In genomic region chr4:138282834-138283233, GRCm38 (mm10) we compare ENCODE assay signal across 9 mouse cellular contexts. TPM values are rescaled to one million over a fixed set of nuclear protein-coding genes. Genes with fewer than 3 reads are reported as not detected.
DNase-seq lines count a peak whose midpoint lies in the region; ATAC-seq lines count a peak whose summit lies in the region.
"Had no signal": no experiment of that assay in that cellular context is flagged by ENCODE, and none has a peak within 500 bp of the region (broad histone marks: within the 10 kb centered on the region; RNA-seq: fewer than 3 reads in every experiment).

No protein-coding gene starts in this region.

- H3K36me3 ChIP-seq in liver, embryonic 15.5 days (replicated peaks): no peaks in the 10 kb centered on the region
- H3K36me3 ChIP-seq in neural tube, embryonic 13.5 days: no peaks in the 10 kb centered on the region
- H3K36me3 ChIP-seq: heart, embryonic 15.5 days had no signal

- 19% methylated on average over 4 of the region's 4 CpGs for WGBS in liver, embryonic 15.5 days (ENCODE audit: insufficient replicate concordance)
- 28% methylated on average over 4 of the region's 4 CpGs for WGBS in neural tube, embryonic 13.5 days

- no peak overlapping the region for H3K4me3 ChIP-seq in liver, embryonic 15.5 days (replicated peaks)
- H3K4me3 ChIP-seq in neural tube, embryonic 13.5 days: no peak overlapping the region
- H3K4me3 ChIP-seq: heart, embryonic 15.5 days had no signal

- H3K4me2 ChIP-seq in liver, embryonic 15.5 days: no peak overlapping the region
- H3K4me2 ChIP-seq in neural tube, embryonic 13.5 days: no peak overlapping the region
- H3K4me2 ChIP-seq: heart, embryonic 15.5 days had no signal

- DNase-seq in adipocyte (ENCODE audit: low spot score): peak; percentile 77
- DNase-seq in embryo, embryonic 10 days (ENCODE audit: low spot score): peak; percentile 91
- peak; percentile 67 for DNase-seq in kidney, postnatal 14 days
- DNase-seq in thymus, postnatal 0 days (ENCODE audit: low spot score): peak; percentile 90

- H3K27me3 ChIP-seq in liver, embryonic 15.5 days: no peaks in the 10 kb centered on the region
- H3K27me3 ChIP-seq in neural tube, embryonic 13.5 days: no peaks in the 10 kb centered on the region
- H3K27me3 ChIP-seq: heart, embryonic 15.5 days had no signal

- ATAC-seq in CD4-positive, CD25-positive, alpha-beta regulatory T cell, adult 4 months: peak; percentile 97
- ATAC-seq in granulocyte monocyte progenitor cell, adult 5-6 weeks (replicated peaks; ENCODE audit: poor library complexity, severe bottlenecking): peak; percentile 97
- peak; percentile 52; the same call in 1 of the 2 replicates for ATAC-seq in liver, embryonic 15.5 days (ENCODE audit: insufficient read depth)
- peak; percentile 67 for ATAC-seq in neural tube, embryonic 13.5 days (ENCODE audit: low read depth)

- H3K9ac ChIP-seq in liver, embryonic 15.5 days: no peak overlapping the region
- H3K9ac ChIP-seq in neural tube, embryonic 13.5 days: no peak overlapping the region
- H3K9ac ChIP-seq: heart, embryonic 15.5 days had no signal

- no peak overlapping the region for H3K27ac ChIP-seq in liver, embryonic 15.5 days (replicated peaks)
- no peak overlapping the region for H3K27ac ChIP-seq in neural tube, embryonic 13.5 days (replicated peaks)
- H3K27ac ChIP-seq: heart, embryonic 15.5 days had no signal

- H3K4me1 ChIP-seq in liver, embryonic 15.5 days (replicated peaks): no peaks in the 10 kb centered on the region
- H3K4me1 ChIP-seq in neural tube, embryonic 13.5 days (replicated peaks): peaks cover 5% of the 10 kb centered on the region
- H3K4me1 ChIP-seq: heart, embryonic 15.5 days had no signal

- H3K9me3 ChIP-seq in liver, embryonic 15.5 days (replicated peaks): no peaks in the 10 kb centered on the region
- H3K9me3 ChIP-seq in neural tube, embryonic 13.5 days: no peaks in the 10 kb centered on the region
- H3K9me3 ChIP-seq: heart, embryonic 15.5 days had no signal

RNA-seq across cellular contexts. Expression of gene Ddost, which starts 21.7 kb away (rescaled TPM):
- polyA plus RNA-seq in CD4-positive, CD25-positive, alpha-beta regulatory T cell, adult 4 months (2017; shearing (Covaris generic)): 100 to 1,000 TPM in 1 of 2 experiments, 10 to 100 TPM in 1; 92.3 to 122 TPM
- total RNA-seq in granulocyte monocyte progenitor cell, adult 5-6 weeks (2014; fragmentation: Nextera tagmentation): 318 and 319 TPM in 2 replicates
- 238 and 289 TPM in 2 replicates for total RNA-seq in granulocyte monocyte progenitor cell, adult 5-6 weeks (2017)
- 173 and 194 TPM in 2 replicates for polyA plus RNA-seq in liver, embryonic 15.5 days (2015; fragmentation: Nextera tagmentation; extraction: Ambion mirVana)
- 214 and 216 TPM in 2 replicates for polyA plus RNA-seq in neural tube, embryonic 13.5 days (2015; fragmentation: Nextera tagmentation; extraction: Ambion mirVana)
- polyA plus RNA-seq in thymus, postnatal 0 days (2015; fragmentation: Nextera tagmentation; extraction: Ambion mirVana): 196 and 200 TPM in 2 replicates

RNA-seq across cellular contexts. Expression of gene Kif17, which starts 32.6 kb away (rescaled TPM):
- polyA plus RNA-seq in CD4-positive, CD25-positive, alpha-beta regulatory T cell, adult 4 months (2017; shearing (Covaris generic)): under 1 TPM in 1 of 2 experiments, not detected in 1; 0.12 TPM
- total RNA-seq in granulocyte monocyte progenitor cell, adult 5-6 weeks (2014; fragmentation: Nextera tagmentation): 8.1 and 10.6 TPM in 2 replicates
- total RNA-seq in granulocyte monocyte progenitor cell, adult 5-6 weeks (2017): 6.0 and 8.9 TPM in 2 replicates
- polyA plus RNA-seq in liver, embryonic 15.5 days (2015; fragmentation: Nextera tagmentation; extraction: Ambion mirVana): 0.30 and 0.32 TPM in 2 replicates
- 2.1 and 2.2 TPM in 2 replicates for polyA plus RNA-seq in neural tube, embryonic 13.5 days (2015; fragmentation: Nextera tagmentation; extraction: Ambion mirVana)
- 0.60 and 0.78 TPM in 2 replicates for polyA plus RNA-seq in thymus, postnatal 0 days (2015; fragmentation: Nextera tagmentation; extraction: Ambion mirVana)

RNA-seq across cellular contexts. Expression of gene Sh2d5, which starts 32.6 kb away (rescaled TPM):
- polyA plus RNA-seq in CD4-positive, CD25-positive, alpha-beta regulatory T cell, adult 4 months (2017; shearing (Covaris generic)): under 1 TPM in 1 of 2 experiments, not detected in 1; 0.54 TPM
- 29.1 and 42.7 TPM in 2 replicates for total RNA-seq in granulocyte monocyte progenitor cell, adult 5-6 weeks (2014; fragmentation: Nextera tagmentation)
- 18.8 and 27.7 TPM in 2 replicates for total RNA-seq in granulocyte monocyte progenitor cell, adult 5-6 weeks (2017)
- 0.63 and 1.1 TPM in 2 replicates for polyA plus RNA-seq in liver, embryonic 15.5 days (2015; fragmentation: Nextera tagmentation; extraction: Ambion mirVana)
- polyA plus RNA-seq in neural tube, embryonic 13.5 days (2015; fragmentation: Nextera tagmentation; extraction: Ambion mirVana): 9.4 TPM in 2 replicates
- 0.61 and 0.66 TPM in 2 replicates for polyA plus RNA-seq in thymus, postnatal 0 days (2015; fragmentation: Nextera tagmentation; extraction: Ambion mirVana)

RNA-seq across cellular contexts. Expression of gene Pink1, which starts 43.3 kb away (rescaled TPM):
- 10 to 100 TPM; 12.9 to 22.6 TPM for polyA plus RNA-seq in CD4-positive, CD25-positive, alpha-beta regulatory T cell, adult 4 months (2017; shearing (Covaris generic))
- total RNA-seq in granulocyte monocyte progenitor cell, adult 5-6 weeks (2014; fragmentation: Nextera tagmentation): 30.2 and 30.9 TPM in 2 replicates
- total RNA-seq in granulocyte monocyte progenitor cell, adult 5-6 weeks (2017): 29.9 and 40.8 TPM in 2 replicates
- 35.7 and 38.3 TPM in 2 replicates for polyA plus RNA-seq in liver, embryonic 15.5 days (2015; fragmentation: Nextera tagmentation; extraction: Ambion mirVana)
- 84.9 and 94.0 TPM in 2 replicates for polyA plus RNA-seq in neural tube, embryonic 13.5 days (2015; fragmentation: Nextera tagmentation; extraction: Ambion mirVana)
- 74.3 and 98.4 TPM in 2 replicates for polyA plus RNA-seq in thymus, postnatal 0 days (2015; fragmentation: Nextera tagmentation; extraction: Ambion mirVana)
